Mouse (Mus musculus) G1E-ER4 (cell line): ENCODE data around the gene Mroh2b. TPM values are rescaled to one million over a fixed set of nuclear protein-coding genes. Genes with fewer than 3 reads are reported as not detected.

ENCODE experiments used
- GATA1 ChIP-seq: IDR thresholded peaks from one replicate; pipeline ENCODE4 v1.8.0; 2012; ENCODE audit warnings: low read length, inconsistent platforms
- polyA plus RNA-seq: library from polyadenylated mRNA; stranded (reverse); fragments of >175 nt; gene quantifications from 2 replicates; pipeline ENCODE4 v1.2.3, GENCODE M21; 2012

The Mroh2b gene
- not detected in 2 replicates for polyA plus RNA-seq

DNA sequence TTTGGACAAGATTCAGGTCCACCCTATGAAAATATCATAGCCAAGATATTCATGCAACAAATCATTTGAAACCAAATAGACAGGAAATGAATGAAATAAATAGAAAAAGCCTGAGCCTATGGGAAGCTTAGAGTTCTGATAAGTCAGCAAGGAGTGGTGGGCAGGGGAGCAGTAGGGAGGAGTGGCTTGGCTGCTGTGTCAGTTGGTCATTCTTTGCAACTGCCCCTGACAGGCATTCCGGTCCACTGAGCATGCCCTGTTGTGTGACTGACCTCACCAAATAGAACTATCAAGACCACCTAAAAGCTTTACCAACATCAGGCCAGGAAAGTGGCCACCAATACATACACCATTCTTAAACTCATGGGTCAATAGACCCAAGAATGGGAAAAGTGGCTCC, at the start of gene Mroh2b:
Gene Mroh2b (plus strand): TSS at position 301 of the 400 bp plus-strand sequence.
- TF ChIP-seq GATA1 = no peak

- no peak for TF ChIP-seq GATA1
Observed at GRCm38 (mm10) chr15:4850015-4850414, 48.5 kb upstream of the Mroh2b start.

DNA sequence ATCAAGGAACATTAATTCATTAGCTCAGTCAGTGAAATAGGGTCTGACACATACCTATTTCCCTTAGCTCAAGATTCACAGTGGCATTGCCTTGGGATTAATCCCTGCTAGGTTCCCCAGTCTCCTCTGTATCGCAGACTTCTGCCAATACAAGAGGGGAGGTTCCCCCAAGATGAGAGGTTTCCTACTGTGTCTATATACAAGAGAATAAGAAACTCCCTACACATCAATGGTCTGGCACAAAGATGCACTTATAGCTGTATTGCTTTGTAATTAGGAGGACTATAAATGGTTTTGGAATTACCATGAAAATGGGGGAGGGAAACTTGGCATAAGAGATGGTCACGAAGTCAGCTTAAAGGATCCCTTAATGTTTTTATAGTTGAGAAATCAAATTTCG, 3.6 kb upstream of the Mroh2b start:
- TF ChIP-seq GATA1 = no peak

- TF ChIP-seq GATA1 = no peak
Observed at GRCm38 (mm10) chr15:4934731-4935130, 36.2 kb downstream of the Mroh2b start.

DNA sequence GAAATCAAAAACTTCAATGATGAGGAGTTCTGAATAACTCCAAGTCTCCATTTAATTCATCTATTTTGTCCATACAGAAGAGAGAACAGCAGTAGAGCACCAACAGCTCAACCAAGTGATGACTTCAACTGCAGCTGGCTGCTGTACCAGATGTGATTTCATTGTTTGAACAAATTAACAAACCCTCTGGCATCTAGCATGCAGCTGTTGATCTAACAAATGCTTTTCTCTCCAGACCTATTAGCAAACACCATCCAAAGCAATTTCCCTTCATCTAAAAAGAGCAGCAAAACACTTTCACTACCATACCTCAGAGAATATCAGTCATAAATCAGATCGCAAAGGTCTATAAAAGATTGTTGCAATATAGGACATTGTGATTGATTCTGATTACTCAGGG, 74.8 kb downstream of the Mroh2b start:
- TF ChIP-seq GATA1 = no peak

DNA sequence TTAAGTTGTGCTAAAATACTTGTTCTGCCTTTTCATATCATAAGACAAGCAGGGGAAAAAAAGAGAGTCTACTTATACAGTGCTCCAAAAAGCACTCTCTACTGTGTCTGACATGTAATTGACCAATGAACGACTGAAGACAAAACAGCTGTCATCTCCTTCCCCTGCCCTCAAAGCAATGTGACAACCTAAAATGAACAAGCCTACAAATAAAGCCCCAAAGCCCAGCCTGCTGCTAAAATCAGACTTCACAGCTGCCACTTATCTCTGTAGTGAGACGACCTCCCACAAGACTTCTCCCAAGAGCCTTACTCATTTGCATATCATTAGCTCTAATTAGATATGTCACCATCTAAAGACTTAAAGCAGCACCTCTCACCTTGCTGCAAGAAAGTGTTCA, 104.4 kb downstream of the Mroh2b start:
- TF ChIP-seq GATA1 = no peak

DNA sequence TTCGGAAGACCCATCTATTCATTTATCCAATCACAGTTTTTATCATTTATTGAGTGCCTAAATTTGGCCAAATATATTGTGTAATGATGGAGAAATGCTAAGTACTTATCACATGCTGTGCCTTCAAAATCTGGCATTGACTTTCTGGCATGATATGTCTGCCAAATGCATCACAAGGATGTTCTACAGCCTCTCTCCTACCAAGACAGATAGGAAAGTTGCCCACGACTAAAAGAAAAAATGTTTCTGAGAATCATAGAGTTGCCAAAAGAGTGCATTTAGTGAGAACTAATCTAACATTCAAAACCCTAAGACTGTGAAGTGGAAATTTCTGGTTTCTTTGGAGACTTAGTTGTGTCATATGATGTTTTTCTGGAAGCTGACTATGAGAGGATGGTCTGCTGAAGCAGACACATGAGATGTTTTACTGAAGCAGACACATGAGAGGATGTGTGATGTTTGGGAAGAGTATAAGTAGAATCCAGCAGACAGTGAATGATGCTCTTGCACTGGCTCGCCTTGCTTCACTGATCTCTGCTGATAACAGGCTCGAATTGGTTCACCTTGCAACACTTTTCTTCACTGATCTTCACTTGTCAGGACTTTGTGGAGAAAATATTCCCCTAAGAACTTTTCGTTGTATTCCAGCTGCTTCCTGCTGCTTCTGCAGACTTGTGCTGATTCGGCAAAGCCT, 105.1 kb downstream of the Mroh2b start:
- no peak for TF ChIP-seq GATA1

GRCm38 (mm10) chr15:5009644-5010107, 111.1 kb downstream of the Mroh2b start:
- peak; percentile 57 for TF ChIP-seq GATA1

Other genes with a start within 250 kb of the Mroh2b start
- gene C6, start 171.6 kb upstream of the Mroh2b start, polyA plus RNA-seq = not detected in 2 replicates
- not detected in 2 replicates for gene C7, start 165.0 kb downstream of the Mroh2b start, polyA plus RNA-seq
- gene Card6, start 209.8 kb downstream of the Mroh2b start, polyA plus RNA-seq = 0.46 and 0.55 TPM in 2 replicates
- 55.2 and 56.3 TPM in 2 replicates for gene Rpl37, start 217.9 kb downstream of the Mroh2b start, polyA plus RNA-seq
- 5.0 and 5.6 TPM in 2 replicates for gene Prkaa1, start 245.1 kb downstream of the Mroh2b start, polyA plus RNA-seq